Mouse (Mus musculus) olfactory bulb, adult 2 months (tissue): ENCODE measurements at regions not wholly inside any gene's neighbourhood (a gene's known extent, or its start where the extent isn't known, plus 50 kb on each side); places are given as distances from the start of the nearest gene placed in this dataset.

Source experiments
- H3K27ac ChIP-seq: fragments of 200-500 bp; 2 replicates; pipeline ENCODE4 v1.5.1; 2012; ENCODE audit warnings: low read depth, low read length; ENCODE audit not compliant: insufficient read depth
- H3K4me1 ChIP-seq: fragments of 200-500 bp; 2 replicates; pipeline ENCODE4 v1.6.1; 2012; ENCODE audit warnings: low read length; ENCODE audit not compliant: control insufficient read depth, insufficient read depth
- H3K4me3 ChIP-seq: fragments of 200-500 bp; 2 replicates; pipeline ENCODE4 v1.5.1; 2012; ENCODE audit warnings: mild to moderate bottlenecking, low read depth, low read length, moderate library complexity; ENCODE audit not compliant: insufficient read depth
- CTCF ChIP-seq: fragments of 200-500 bp; IDR thresholded peaks from 2 replicates; pipeline ENCODE4 v1.5.1; 2012; ENCODE audit warnings: low read depth, mild to moderate bottlenecking, low read length, moderate library complexity; ENCODE audit not compliant: insufficient read depth
- POLR2A ChIP-seq: fragments of 200-500 bp; IDR thresholded peaks from 2 replicates; pipeline ENCODE4 v1.6.1; 2012; ENCODE audit warnings: mild to moderate bottlenecking, low read depth, low read length, moderate library complexity; ENCODE audit not compliant: insufficient read depth
- WGBS: fragments of 180-500 bp; shearing (Covaris S2); methylation state at CpG from one replicate; pipeline ENCODE4 v1.1.7; 2018; 5-methylcytosine and 5-hydroxymethylcytosine counted together

GRCm38 (mm10) chr8:118005186-118005585 is 203.4 kb upstream of the Mphosph6 start:
- 63% methylated on average over 2 of the region's 2 CpGs for WGBS
- H3K4me3 ChIP-seq: no peak overlapping the region
- TF ChIP-seq POLR2A: no peak
- no peak for TF ChIP-seq CTCF
- H3K4me1 ChIP-seq: peaks cover 2% of the 10 kb centered on the region
- no peak overlapping the region for H3K27ac ChIP-seq

- H3K27ac ChIP-seq: no peak overlapping the region
- no peak overlapping the region for H3K4me3 ChIP-seq
- TF ChIP-seq POLR2A (no peak), CTCF (no peak)
- H3K4me1 ChIP-seq: peaks cover 2% of the 10 kb centered on the region
- WGBS: 47% methylated on average over 7 of the region's 7 CpGs
Measured at GRCm38 (mm10) chr8:118004391-118004851, 202.7 kb upstream of the Mphosph6 start.

- TF ChIP-seq POLR2A (no peak), CTCF (no peak)
- H3K27ac ChIP-seq: no peak overlapping the region
- 95% methylated on average over 10 of the region's 10 CpGs for WGBS
- no peak overlapping the region for H3K4me3 ChIP-seq
- H3K4me1 ChIP-seq: peaks cover 2% of the 10 kb centered on the region
Measured at GRCm38 (mm10) chr8:118001138-118001537, 199.4 kb upstream of the Mphosph6 start.

- WGBS: 92% methylated on average over 7 of the region's 7 CpGs
- Histone ChIP-seq H3K4me1 (no peaks in the 10 kb centered on the region), H3K27ac (no peak overlapping the region), H3K4me3 (no peak overlapping the region)
- TF ChIP-seq POLR2A (no peak), CTCF (no peak)
Measured at GRCm38 (mm10) chr8:117991826-117992225, 190.1 kb upstream of the Mphosph6 start.

- no peaks in the 10 kb centered on the region for H3K4me1 ChIP-seq
- WGBS: 63% methylated on average over 5 of the region's 5 CpGs
- TF ChIP-seq POLR2A (no peak), CTCF (no peak)
- H3K4me3 ChIP-seq: no peak overlapping the region
- H3K27ac ChIP-seq: no peak overlapping the region
Measured at GRCm38 (mm10) chr8:117988781-117989180, 187.0 kb upstream of the Mphosph6 start.

- no peak overlapping the region for H3K27ac ChIP-seq
- H3K4me3 ChIP-seq: no peak overlapping the region
- H3K4me1 ChIP-seq: no peaks in the 10 kb centered on the region
- 91% methylated on average over 5 of the region's 5 CpGs for WGBS
- TF ChIP-seq POLR2A: no peak
- TF ChIP-seq CTCF: no peak
Measured at GRCm38 (mm10) chr8:117968306-117968705, 166.6 kb upstream of the Mphosph6 start.

GRCm38 (mm10) chr8:117966556-117966955 is 164.8 kb upstream of the Mphosph6 start:
- H3K27ac ChIP-seq: no peak overlapping the region
- H3K4me3 ChIP-seq: no peak overlapping the region
- TF ChIP-seq CTCF: no peak
- no peak for TF ChIP-seq POLR2A
- WGBS: 91% methylated on average over 5 of the region's 5 CpGs
- H3K4me1 ChIP-seq: no peaks in the 10 kb centered on the region

- no peak for TF ChIP-seq CTCF
- TF ChIP-seq POLR2A: no peak
- WGBS: 89% methylated on average over 13 of the region's 13 CpGs
- Histone ChIP-seq H3K4me3 (no peak overlapping the region), H3K27ac (no peak overlapping the region), H3K4me1 (no peaks in the 10 kb centered on the region; the same call in 1 of the 2 replicates)
Measured at GRCm38 (mm10) chr8:117963426-117963825, 161.7 kb upstream of the Mphosph6 start.

GRCm38 (mm10) chr8:117962666-117963065 is 160.9 kb upstream of the Mphosph6 start:
- no peak overlapping the region for H3K4me3 ChIP-seq
- no peaks in the 10 kb centered on the region; the same call in 1 of the 2 replicates for H3K4me1 ChIP-seq
- 87% methylated on average over 8 of the region's 8 CpGs for WGBS
- TF ChIP-seq POLR2A (no peak), CTCF (no peak)
- H3K27ac ChIP-seq: no peak overlapping the region

- 22% methylated on average over 8 of the region's 8 CpGs for WGBS
- H3K27ac ChIP-seq: no peak overlapping the region
- H3K4me3 ChIP-seq: no peak overlapping the region
- no peak for TF ChIP-seq POLR2A
- TF ChIP-seq CTCF: no peak
- no peaks in the 10 kb centered on the region; the same call in 1 of the 2 replicates for H3K4me1 ChIP-seq
Measured at GRCm38 (mm10) chr8:117959501-117959900, 157.8 kb upstream of the Mphosph6 start.
